Mouse (Mus musculus) right cerebral cortex, postnatal 36 days (tissue): Measurements from ENCODE around the gene Trmt13.
A peak's percentile ranks its signal among the peaks of the same experiment; 100 is the strongest.

Experiments used
- DNase-seq, 2 experiments: peaks; one replicate each; pipeline ENCODE4 v3.0.0; 2022; ENCODE audit warnings: low spot score in 2 of 2, mixed read lengths in 1 of 2

Gene Trmt13

DNA sequence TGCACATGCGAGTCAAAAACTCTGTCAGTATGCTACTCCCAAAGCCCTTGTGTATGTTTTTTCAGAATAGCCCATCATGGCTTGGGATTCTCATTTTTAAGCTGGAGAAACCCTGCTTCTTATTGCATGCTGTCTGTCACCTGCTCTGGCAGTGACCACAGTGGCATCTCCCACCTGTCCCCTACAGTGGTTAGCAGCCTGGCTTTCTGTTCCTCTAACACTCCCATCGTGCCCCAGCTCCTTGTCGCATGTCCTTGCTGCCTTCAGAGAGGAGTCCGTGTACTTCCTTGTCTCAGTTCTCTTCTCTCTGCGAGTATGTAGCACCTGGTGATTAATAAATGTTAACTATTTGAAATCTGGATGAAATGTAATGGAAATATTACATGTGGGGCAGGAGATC lies 67.0 kb downstream of the Trmt13 start:
- DNase-seq = no peak

DNA sequence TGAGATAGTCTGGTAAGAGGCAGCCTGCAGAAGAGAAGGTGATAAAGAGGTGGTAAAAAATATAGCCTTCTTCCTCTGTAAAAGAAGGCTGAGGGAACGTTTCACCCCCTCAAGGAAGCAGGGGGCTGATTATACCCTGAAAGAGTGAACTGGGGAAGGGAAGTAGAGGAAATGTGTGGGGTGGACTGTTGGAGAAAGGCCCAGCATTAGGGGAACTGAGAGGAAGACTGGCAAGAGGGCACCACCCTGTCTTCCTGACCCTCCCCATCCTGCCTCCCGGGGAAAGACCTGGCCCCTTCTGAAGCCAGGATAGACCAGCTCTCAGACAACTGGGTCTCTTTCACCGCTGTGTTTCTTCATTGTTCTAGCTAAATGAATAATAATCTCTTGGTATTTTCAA lies 71.9 kb downstream of the Trmt13 start:
- DNase-seq = no peak

DNA sequence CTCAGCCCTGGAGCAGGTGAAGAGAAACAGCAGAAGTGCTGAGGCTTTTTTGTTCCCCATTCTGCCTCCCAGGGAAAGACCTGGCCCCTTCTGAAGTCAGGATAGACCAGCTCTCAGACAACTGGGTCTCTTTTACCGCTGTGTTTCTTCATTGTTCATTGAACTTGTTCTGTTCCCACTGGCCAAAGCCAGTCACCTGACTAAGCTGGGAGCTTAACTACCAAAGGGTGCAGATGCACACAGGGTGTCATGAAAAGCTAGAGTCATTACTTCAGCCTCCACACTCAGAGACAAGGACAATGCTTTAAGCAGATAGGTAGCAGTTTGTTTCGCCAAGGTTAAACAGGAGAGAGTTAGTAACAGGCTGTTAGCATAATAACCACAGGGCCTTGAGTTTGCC lies 72.3 kb downstream of the Trmt13 start:
- no peak for DNase-seq

DNA sequence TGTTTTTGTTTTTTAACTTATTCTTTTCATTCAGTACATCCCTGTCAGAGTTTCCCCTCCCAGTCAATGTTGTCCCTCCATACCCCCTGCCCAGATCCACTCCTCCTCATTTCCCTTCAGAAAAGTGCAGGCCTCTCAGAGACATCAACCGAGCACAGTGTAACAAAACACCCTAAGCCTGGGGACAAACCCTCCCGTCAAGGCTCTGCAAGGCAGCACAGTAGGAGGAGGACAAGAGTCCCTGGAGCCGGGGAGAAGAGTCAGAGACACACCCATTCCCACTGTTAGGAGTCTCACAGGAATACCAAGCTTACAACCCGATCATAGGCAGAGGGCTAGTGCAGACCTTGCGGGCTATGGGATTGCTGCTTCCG lies 77.2 kb downstream of the Trmt13 start:
- no peak for DNase-seq

DNA sequence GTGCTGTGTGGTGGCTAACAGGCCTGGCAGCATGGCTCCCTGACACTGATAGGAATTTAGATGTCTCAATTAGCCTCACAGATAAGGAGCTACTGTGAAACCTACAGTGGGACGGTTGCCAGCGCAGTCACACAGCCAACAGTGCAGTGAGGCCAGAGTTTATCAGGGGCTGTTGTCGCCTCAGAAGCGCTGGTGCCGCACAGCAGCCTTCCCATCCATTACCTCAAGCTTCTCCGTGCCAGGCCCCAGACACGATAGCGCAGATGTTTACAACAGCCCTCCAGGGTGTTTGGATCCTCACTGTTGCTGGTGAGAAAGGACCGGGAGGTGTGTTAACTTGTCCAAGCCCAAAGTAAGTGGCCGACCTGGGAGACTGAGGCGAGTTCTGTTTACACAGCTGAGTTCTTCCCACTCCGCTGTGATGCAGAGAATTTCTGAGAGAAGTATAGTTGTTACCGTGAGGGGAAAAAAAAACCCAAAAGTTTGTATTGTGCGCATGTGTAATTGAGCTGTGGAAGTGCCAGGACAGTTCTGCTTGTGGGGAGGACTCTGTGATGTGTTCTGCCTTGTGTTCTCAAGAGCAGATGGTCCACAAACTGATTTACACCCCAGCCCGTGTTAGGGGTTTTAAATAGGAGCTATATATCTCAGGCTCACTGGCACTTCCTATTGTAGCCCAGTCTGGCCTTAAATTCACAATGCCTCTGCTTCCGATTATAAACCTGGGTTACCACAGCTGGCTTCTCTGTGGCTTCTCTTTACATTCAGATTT lies 77.8 kb downstream of the Trmt13 start:
- DNase-seq = peak in 1 of 2 experiments; percentile 25
